Mouse (Mus musculus): Measurements from ENCODE around the gene Lpp. TPM values are rescaled to one million over a fixed set of nuclear protein-coding genes. Genes with fewer than 3 reads are reported as not detected.

Lpp gene
- total and polyA plus RNA-seq, 2 experiments from 2014 or later, result 8.4 to 13.1 TPM

DNA sequence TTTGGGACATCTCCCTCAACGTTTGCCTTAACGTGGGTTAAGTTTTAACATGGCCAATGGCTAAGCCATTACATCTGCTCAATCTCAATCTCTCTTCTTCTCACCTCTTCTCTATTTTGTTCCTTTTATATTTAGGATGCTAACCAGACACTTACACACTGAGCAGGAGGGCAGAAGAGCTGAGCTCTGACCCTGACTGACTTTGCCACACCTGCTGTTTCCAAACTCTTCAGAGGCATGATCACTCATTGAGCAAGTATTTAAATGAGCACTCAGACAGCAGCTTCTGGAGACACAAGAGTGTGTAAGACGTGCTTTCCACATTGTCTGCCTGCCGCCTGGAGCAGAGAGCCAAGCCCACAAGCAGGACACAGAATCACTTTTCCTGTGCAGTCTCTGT is 77.7 kb downstream of the Lpp start:
- Histone ChIP-seq H3K4me3 (ENCODE audit: low read length) (no peak overlapping the region), H3K27ac (no peak overlapping the region), H3K4me2 (ENCODE audit: low read depth, low read length) (no peak overlapping the region), H3K4me1 (ENCODE audit: insufficient read depth, low read length) (no peaks in the 10 kb centered on the region), H3K36me3 (ENCODE audit: insufficient read depth, low read length) (no peaks in the 10 kb centered on the region), H3K9me3 (ENCODE audit: low read length) (no peaks in the 10 kb centered on the region), H3K9ac (replicated peaks; ENCODE audit: low read length) (no peak overlapping the region), H3K27me3 (ENCODE audit: insufficient read depth, low read length) (no peaks in the 10 kb centered on the region)
- WGBS, result 80% methylated on average over 4 of the region's 4 CpGs
- no peak for TF ChIP-seq CTCF (IDR thresholded peaks at IDR 0.05; ENCODE audit: low read depth)
- ATAC-seq (no peak), DNase-seq (ENCODE audit: low spot score) (no peak)

DNA sequence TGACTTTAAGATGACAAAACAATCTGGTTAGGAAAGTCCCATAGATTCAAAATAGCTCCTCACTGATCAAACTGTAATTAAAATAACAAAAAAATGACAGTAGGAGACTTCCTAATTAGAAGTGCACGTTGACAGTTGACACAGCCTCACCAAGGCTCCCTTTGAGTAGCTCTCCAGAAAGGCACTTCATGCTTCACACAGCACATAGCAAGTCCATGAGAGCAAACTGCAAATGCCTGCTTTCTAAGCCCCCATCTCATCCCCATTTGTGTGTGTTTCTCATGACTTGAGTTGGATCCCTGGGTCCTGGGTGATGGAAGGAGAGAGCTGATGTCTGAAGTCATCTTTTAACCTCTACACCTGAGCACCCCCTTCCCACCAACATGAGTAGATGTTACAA is 78.5 kb downstream of the Lpp start:
- Histone ChIP-seq H3K27ac (no peak overlapping the region), H3K4me3 (ENCODE audit: low read length) (no peak overlapping the region), H3K9ac (replicated peaks; ENCODE audit: low read length) (no peak overlapping the region), H3K27me3 (ENCODE audit: insufficient read depth, low read length) (no peaks in the 10 kb centered on the region), H3K9me3 (ENCODE audit: low read length) (no peaks in the 10 kb centered on the region), H3K4me2 (ENCODE audit: low read depth, low read length) (no peak overlapping the region), H3K4me1 (ENCODE audit: insufficient read depth, low read length) (no peaks in the 10 kb centered on the region), H3K36me3 (ENCODE audit: insufficient read depth, low read length) (no peaks in the 10 kb centered on the region)
- TF ChIP-seq CTCF (IDR thresholded peaks at IDR 0.05; ENCODE audit: low read depth), result no peak
- WGBS, result 39% methylated on average over 1 of the region's 1 CpGs
- no peak for ATAC-seq
- DNase-seq (ENCODE audit: low spot score), result no peak

- H3K27me3 ChIP-seq (ENCODE audit: insufficient read depth, low read length), result no peaks in the 10 kb centered on the region
- no peaks in the 10 kb centered on the region for H3K4me1 ChIP-seq (ENCODE audit: insufficient read depth, low read length)
- 89% methylated on average over 3 of the region's 3 CpGs for WGBS
- H3K9ac ChIP-seq (replicated peaks; ENCODE audit: low read length), result no peak overlapping the region
- ATAC-seq, result no peak
- no peaks in the 10 kb centered on the region for H3K36me3 ChIP-seq (ENCODE audit: insufficient read depth, low read length)
- no peak for DNase-seq (ENCODE audit: low spot score)
- H3K4me3 ChIP-seq (ENCODE audit: low read length), result no peak overlapping the region
- no peaks in the 10 kb centered on the region for H3K9me3 ChIP-seq (ENCODE audit: low read length)
- no peak overlapping the region for H3K4me2 ChIP-seq (ENCODE audit: low read depth, low read length)
- no peak overlapping the region for H3K27ac ChIP-seq
- no peak for TF ChIP-seq CTCF (IDR thresholded peaks at IDR 0.05; ENCODE audit: low read depth)
Measured at GRCm38 (mm10) chr16:24473966-24474365, 80.7 kb downstream of the Lpp start.

DNA sequence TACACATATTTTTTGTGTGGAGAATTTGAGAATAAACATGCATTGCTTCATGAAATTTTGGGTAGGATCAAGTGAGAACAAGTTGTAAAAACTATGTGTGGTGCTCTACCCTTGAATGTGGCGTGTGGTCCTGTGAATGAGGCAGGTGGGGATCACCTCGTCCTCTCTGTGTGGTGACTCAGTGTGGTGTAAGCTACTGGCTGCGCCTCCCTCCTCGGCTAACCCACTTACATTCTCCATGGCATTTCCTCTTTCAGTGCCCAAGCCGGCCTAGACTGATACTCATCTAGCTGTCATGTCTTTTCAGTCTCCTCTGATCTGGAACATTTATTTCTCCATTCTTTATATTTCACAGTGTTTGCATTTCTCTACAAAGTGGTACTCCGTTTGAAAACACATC is 81.5 kb downstream of the Lpp start:
- Histone ChIP-seq H3K36me3 (ENCODE audit: insufficient read depth, low read length) (no peaks in the 10 kb centered on the region), H3K9ac (replicated peaks; ENCODE audit: low read length) (no peak overlapping the region), H3K4me1 (ENCODE audit: insufficient read depth, low read length) (no peaks in the 10 kb centered on the region), H3K4me3 (ENCODE audit: low read length) (no peak overlapping the region), H3K27ac (no peak overlapping the region), H3K4me2 (ENCODE audit: low read depth, low read length) (no peak overlapping the region), H3K27me3 (ENCODE audit: insufficient read depth, low read length) (no peaks in the 10 kb centered on the region), H3K9me3 (ENCODE audit: low read length) (no peaks in the 10 kb centered on the region)
- no peak for TF ChIP-seq CTCF (IDR thresholded peaks at IDR 0.05; ENCODE audit: low read depth)
- ATAC-seq (no peak), DNase-seq (ENCODE audit: low spot score) (no peak)
- 68% methylated on average over 6 of the region's 6 CpGs for WGBS

DNA sequence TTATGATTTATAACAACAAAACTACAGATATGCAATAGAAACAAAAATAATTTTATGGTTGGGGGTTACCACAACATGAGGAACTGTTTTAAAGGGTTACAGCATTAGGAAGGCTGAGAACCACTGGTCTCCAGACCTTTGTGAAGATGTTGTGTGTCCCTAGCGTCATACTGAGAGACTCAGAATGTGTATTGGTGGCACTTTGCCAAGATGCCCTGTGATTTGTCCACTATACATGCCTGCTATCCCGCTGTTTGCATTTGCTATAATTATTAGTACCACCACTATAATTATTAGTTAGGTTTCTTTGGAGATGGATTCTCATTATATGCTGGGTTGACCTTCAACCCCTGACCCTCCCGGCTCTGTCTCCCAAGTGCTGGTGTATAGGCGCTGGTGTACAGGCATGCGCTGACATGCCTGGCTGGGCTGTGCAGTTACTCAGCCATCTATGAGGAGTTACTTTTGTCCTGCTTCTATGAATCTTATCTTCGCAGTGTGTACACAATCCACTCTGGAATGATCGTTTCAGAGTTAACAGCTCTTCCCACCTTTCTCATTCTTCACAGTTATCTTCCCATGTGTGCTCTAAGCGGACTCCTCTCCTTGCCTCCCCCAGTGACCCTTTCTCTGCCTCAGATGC is 82.1 kb downstream of the Lpp start:
- no peak for TF ChIP-seq CTCF (IDR thresholded peaks at IDR 0.05; ENCODE audit: low read depth)
- H3K4me2 ChIP-seq (ENCODE audit: low read depth, low read length), result no peak overlapping the region
- 71% methylated on average over 8 of the region's 8 CpGs for WGBS
- ATAC-seq, result no peak
- H3K36me3 ChIP-seq (ENCODE audit: insufficient read depth, low read length), result no peaks in the 10 kb centered on the region
- no peak overlapping the region for H3K9ac ChIP-seq (replicated peaks; ENCODE audit: low read length)
- DNase-seq (ENCODE audit: low spot score), result no peak
- no peaks in the 10 kb centered on the region for H3K9me3 ChIP-seq (ENCODE audit: low read length)
- no peak overlapping the region for H3K4me3 ChIP-seq (ENCODE audit: low read length)
- H3K27ac ChIP-seq, result no peak overlapping the region
- no peaks in the 10 kb centered on the region for H3K4me1 ChIP-seq (ENCODE audit: insufficient read depth, low read length)
- no peaks in the 10 kb centered on the region for H3K27me3 ChIP-seq (ENCODE audit: insufficient read depth, low read length)

DNA sequence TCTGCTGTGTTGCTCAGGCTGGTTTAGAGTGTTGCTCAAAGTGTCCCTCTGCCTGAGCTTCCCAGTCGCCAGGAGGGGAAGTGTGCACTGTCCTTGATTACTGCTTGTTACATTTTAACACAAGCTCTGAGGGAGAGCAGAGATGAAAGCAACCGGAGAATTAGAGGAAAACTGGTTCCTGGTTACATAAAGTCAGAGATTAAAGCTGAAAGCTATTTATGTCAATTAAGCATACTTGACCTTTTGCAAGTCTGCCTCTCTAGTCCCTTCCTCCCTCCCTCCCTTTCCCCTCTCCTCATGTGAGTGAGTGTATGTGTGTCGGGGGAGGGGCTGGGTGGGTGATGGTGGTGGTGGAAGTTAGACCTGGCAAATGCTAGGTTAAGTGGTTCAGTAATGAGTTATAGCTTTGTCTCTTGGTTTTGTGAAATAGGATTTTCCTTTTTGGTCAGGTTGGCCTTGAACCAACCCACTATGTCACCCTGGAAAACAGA is 83.6 kb downstream of the Lpp start:
- no peaks in the 10 kb centered on the region for H3K4me1 ChIP-seq (ENCODE audit: insufficient read depth, low read length)
- no peaks in the 10 kb centered on the region for H3K27me3 ChIP-seq (ENCODE audit: insufficient read depth, low read length)
- whole genome bisulfite sequencing, result 62% methylated on average over 3 of the region's 3 CpGs
- no peaks in the 10 kb centered on the region for H3K36me3 ChIP-seq (ENCODE audit: insufficient read depth, low read length)
- no peak overlapping the region for H3K4me3 ChIP-seq (ENCODE audit: low read length)
- no peak for ATAC-seq
- no peak for TF ChIP-seq CTCF (IDR thresholded peaks at IDR 0.05; ENCODE audit: low read depth)
- DNase-seq (ENCODE audit: low spot score), result no peak
- H3K9me3 ChIP-seq (ENCODE audit: low read length), result no peaks in the 10 kb centered on the region
- H3K27ac ChIP-seq, result no peak overlapping the region
- H3K9ac ChIP-seq (replicated peaks; ENCODE audit: low read length), result no peak overlapping the region
- no peak overlapping the region for H3K4me2 ChIP-seq (ENCODE audit: low read depth, low read length)

DNA sequence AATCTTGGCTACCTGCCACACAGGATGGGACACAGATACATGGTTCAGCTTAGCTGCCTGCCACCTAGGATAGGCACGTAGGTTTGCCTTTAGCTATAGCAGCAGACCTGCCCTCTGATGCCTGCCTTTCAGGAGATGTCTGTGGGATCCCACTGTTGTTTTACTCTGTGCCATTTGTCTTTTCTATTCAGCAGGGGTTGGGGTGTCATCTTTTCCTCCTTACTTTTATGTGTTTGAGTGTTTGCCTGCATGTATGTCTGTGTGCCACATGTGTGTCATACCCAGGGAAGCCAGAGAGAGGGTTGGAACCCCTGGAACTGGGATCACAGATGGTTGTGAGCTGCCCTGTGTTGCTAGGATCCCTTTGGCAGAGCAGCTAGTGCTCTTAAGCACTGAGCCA is 84.7 kb downstream of the Lpp start:
- no peak overlapping the region for H3K27ac ChIP-seq
- DNase-seq (ENCODE audit: low spot score) (no peak), ATAC-seq (no peak)
- H3K27me3 ChIP-seq (ENCODE audit: insufficient read depth, low read length), result no peaks in the 10 kb centered on the region
- no peaks in the 10 kb centered on the region for H3K4me1 ChIP-seq (ENCODE audit: insufficient read depth, low read length)
- H3K9ac ChIP-seq (replicated peaks; ENCODE audit: low read length), result no peak overlapping the region
- H3K36me3 ChIP-seq (ENCODE audit: insufficient read depth, low read length), result no peaks in the 10 kb centered on the region
- no peak for TF ChIP-seq CTCF (IDR thresholded peaks at IDR 0.05; ENCODE audit: low read depth)
- H3K4me3 ChIP-seq (ENCODE audit: low read length), result no peak overlapping the region
- H3K9me3 ChIP-seq (ENCODE audit: low read length), result no peaks in the 10 kb centered on the region
- 78% methylated on average over 1 of the region's 1 CpGs for WGBS
- H3K4me2 ChIP-seq (ENCODE audit: low read depth, low read length), result no peak overlapping the region

Measured in hindbrain, postnatal 0 days (tissue).